Mouse (Mus musculus) hindbrain, embryonic 14.5 days (tissue): Measurements from ENCODE around the gene Adam4. TPM values are rescaled to one million over a fixed set of nuclear protein-coding genes. Genes with fewer than 3 reads are reported as not detected.
"Not testable (repeated sequence)": the region's sequence is repeated elsewhere in the genome, so short reads cannot be mapped to it uniquely, and the experiment has no call there.

Experiments used
- ATAC-seq: fragments of 200-750 bp; cut with Nextera tagmentation; 2 replicates; pipeline ENCODE4 v1.8.0; 2017; ENCODE audit warnings: moderate number of reproducible peaks, mild to moderate bottlenecking, moderate TSS enrichment, moderate library complexity; ENCODE audit not compliant: low FRiP score
- DNase-seq: peaks from one replicate; pipeline ENCODE4 v3.0.0-alpha.2; 2015; ENCODE audit warnings: low spot score
- H3K27ac ChIP-seq: fragments of 300-500 bp; sonication (generic); 2 replicates; pipeline ENCODE4 v1.5.1; 2014; ENCODE audit warnings: mild to moderate bottlenecking, moderate library complexity
- H3K27me3 ChIP-seq: fragments of 300-500 bp; sonication (generic); 2 replicates; pipeline ENCODE4 v1.6.1; 2014; ENCODE audit warnings: mild to moderate bottlenecking, low read length, mixed read lengths; ENCODE audit not compliant: control insufficient read depth, insufficient read depth
- H3K36me3 ChIP-seq: fragments of 300-500 bp; sonication (generic); replicated peaks from 2 replicates; pipeline ENCODE4 v1.6.1; 2014; ENCODE audit not compliant: control insufficient read depth, insufficient read depth
- H3K4me1 ChIP-seq: fragments of 300-500 bp; sonication (generic); replicated peaks from 2 replicates; pipeline ENCODE4 v1.6.1; 2014; ENCODE audit warnings: antibody characterized with exemption, low read length, mixed read lengths; ENCODE audit not compliant: control insufficient read depth, insufficient read depth
- H3K4me2 ChIP-seq: fragments of 300-500 bp; sonication (generic); replicated peaks from 2 replicates; pipeline ENCODE4 v1.6.1; 2014; ENCODE audit warnings: mild to moderate bottlenecking, moderate library complexity
- H3K4me3 ChIP-seq: fragments of 300-500 bp; sonication (generic); replicated peaks from 2 replicates; pipeline ENCODE4 v1.5.1; 2014; ENCODE audit warnings: mild to moderate bottlenecking, low read length
- H3K9ac ChIP-seq: fragments of 300-500 bp; sonication (generic); 2 replicates; pipeline ENCODE4 v1.6.1; 2014
- H3K9me3 ChIP-seq: fragments of 300-500 bp; sonication (generic); 2 replicates; pipeline ENCODE4 v1.6.1; 2016; ENCODE audit warnings: low read length; ENCODE audit not compliant: control insufficient read depth
- WGBS: fragments of 180-500 bp; shearing (Covaris S2); extraction: QIAGEN DNeasy Blood & Tissue Kit; methylation state at CpG from one replicate; pipeline ENCODE4 v1.1.7; 2014; 5-methylcytosine and 5-hydroxymethylcytosine counted together
- polyA plus RNA-seq: library from polyadenylated mRNA; unstranded; fragments of >200 nt; fragmentation: Nextera tagmentation; extraction: Ambion mirVana; gene quantifications from 2 replicates; pipeline ENCODE4 v1.2.1, GENCODE M21; 2014

The Adam4 gene
- 0.27 and 0.41 TPM in 2 replicates for polyA plus RNA-seq

- 97% methylated on average over 1 of the region's 1 CpGs for WGBS
- H3K4me1 ChIP-seq = no peaks in the 10 kb centered on the region
Observed at GRCm38 (mm10) chr12:81421846-81422245, at the start of gene Adam4. TSS of gene Adam4 (minus strand) at chr12:81421946.

GRCm38 (mm10) chr12:81459051-81459450, 37.3 kb upstream of the Adam4 start:
- not testable (repeated sequence) for H3K4me1 ChIP-seq, H3K4me3 ChIP-seq, ATAC-seq, H3K27ac ChIP-seq, H3K9ac ChIP-seq, H3K36me3 ChIP-seq, DNase-seq, H3K27me3 ChIP-seq, H3K4me2 ChIP-seq
- peaks cover 13% of the 10 kb centered on the region for H3K9me3 ChIP-seq
- 96% methylated on average over 7 of the region's 7 CpGs for WGBS

More at GRCm38 (mm10) chr12:81421846-81422245, at the start of gene Adam4:
- ATAC-seq = no peak
- H3K4me2 ChIP-seq = no peak within 1 kb of the TSS
- no peaks in the 10 kb centered on the region for H3K27me3 ChIP-seq
- H3K36me3 ChIP-seq = 0 out of 2 replicates have a peak, but pooled peaks cover 7% of the 10 kb centered on the region
- peaks cover 12% of the 10 kb centered on the region; the same call in 1 of the 2 replicates for H3K9me3 ChIP-seq
- no peak within 1 kb of the TSS for H3K27ac ChIP-seq
- no peak within 1 kb of the TSS for H3K9ac ChIP-seq
- DNase-seq = no peak
- no peak within 1 kb of the TSS for H3K4me3 ChIP-seq

DNA sequence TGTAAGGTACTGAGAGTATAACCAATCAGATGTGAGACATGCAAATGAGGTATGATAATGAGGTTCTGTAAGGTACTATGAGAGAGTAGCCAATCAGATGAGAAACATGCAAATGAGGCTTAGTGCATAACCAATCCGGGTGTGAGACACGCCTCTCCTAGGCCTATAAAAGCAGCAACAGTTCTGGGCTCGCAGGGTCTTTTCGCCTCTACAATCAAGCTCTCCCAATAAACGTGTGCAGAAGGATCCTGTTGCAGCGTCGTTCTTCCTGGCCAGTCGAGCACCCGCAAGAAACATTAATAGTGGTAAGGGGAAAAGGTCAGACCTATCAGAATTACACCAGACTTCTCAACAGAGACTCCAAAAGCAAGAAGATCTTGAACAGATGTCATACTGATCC, 17.2 kb upstream of the Adam4 start:
- H3K4me1 ChIP-seq, H3K4me3 ChIP-seq, H3K4me2 ChIP-seq, H3K9me3 ChIP-seq, ATAC-seq, DNase-seq, H3K27ac ChIP-seq, H3K9ac ChIP-seq, H3K27me3 ChIP-seq, H3K36me3 ChIP-seq: not testable (repeated sequence)
- WGBS = 97% methylated on average over 9 of the region's 9 CpGs

- H3K27me3 ChIP-seq, H3K4me3 ChIP-seq, H3K4me1 ChIP-seq, H3K36me3 ChIP-seq, ATAC-seq, H3K27ac ChIP-seq, H3K9ac ChIP-seq, H3K4me2 ChIP-seq, DNase-seq, H3K9me3 ChIP-seq: not testable (repeated sequence)
- WGBS = 99% methylated on average over 2 of the region's 2 CpGs
Observed at GRCm38 (mm10) chr12:81434778-81435177, 13.0 kb upstream of the Adam4 start.

DNA sequence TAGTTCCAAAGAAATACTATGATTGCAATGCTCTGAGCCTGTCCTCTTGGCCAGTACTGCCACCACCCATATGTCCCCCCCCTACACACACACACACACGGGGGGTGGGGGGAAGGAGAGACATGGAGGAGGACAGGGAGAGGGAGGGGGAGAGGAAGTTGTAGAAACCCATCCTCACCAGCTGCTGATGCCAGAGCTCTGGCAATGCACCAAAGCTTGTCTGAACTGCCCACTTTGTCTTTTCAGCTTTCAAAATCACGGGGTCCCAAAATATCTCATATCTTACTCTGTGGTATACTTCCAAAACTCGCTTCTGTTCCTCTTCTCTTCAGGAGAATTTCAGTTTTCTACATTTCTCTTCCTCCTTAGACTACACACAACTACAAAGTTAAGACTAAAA, 8.5 kb downstream of the Adam4 start:
- ATAC-seq (no peak), DNase-seq (no peak)
- H3K9ac ChIP-seq = no peak overlapping the region
- H3K27ac ChIP-seq = no peak overlapping the region
- no peak overlapping the region for H3K4me3 ChIP-seq
- no peak overlapping the region for H3K4me2 ChIP-seq
- no peaks in the 10 kb centered on the region for H3K9me3 ChIP-seq
- no peaks in the 10 kb centered on the region for H3K27me3 ChIP-seq
- H3K4me1 ChIP-seq = no peaks in the 10 kb centered on the region
- H3K36me3 ChIP-seq = no peaks in the 10 kb centered on the region
- 91% methylated on average over 3 of the region's 3 CpGs for WGBS

DNA sequence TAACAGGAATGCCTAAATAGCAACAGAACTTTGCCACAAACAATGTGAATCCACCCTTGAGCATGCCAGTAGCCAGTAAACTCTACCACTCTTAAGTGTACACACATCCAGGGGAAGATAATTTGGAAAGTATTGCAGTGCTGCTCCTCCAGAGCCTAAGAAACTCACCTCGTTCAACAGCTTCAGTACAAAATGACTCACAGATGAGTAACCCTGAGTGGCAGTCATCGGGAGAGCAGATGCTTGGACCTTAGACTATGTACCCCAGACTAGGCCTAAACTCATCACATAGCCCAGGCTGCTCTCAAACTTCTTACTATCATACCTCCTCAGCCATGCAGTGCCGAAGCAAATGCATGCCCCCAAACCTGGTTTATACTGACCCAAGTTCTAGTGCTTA, 12.8 kb downstream of the Adam4 start:
- Histone ChIP-seq H3K36me3 (no peaks in the 10 kb centered on the region), H3K27me3 (no peaks in the 10 kb centered on the region), H3K4me1 (no peaks in the 10 kb centered on the region), H3K4me3 (no peak overlapping the region), H3K9me3 (no peaks in the 10 kb centered on the region), H3K4me2 (no peak overlapping the region), H3K9ac (no peak overlapping the region), H3K27ac (no peak overlapping the region)
- no peak for DNase-seq
- 90% methylated on average over 3 of the region's 3 CpGs for WGBS
- ATAC-seq = no peak

DNA sequence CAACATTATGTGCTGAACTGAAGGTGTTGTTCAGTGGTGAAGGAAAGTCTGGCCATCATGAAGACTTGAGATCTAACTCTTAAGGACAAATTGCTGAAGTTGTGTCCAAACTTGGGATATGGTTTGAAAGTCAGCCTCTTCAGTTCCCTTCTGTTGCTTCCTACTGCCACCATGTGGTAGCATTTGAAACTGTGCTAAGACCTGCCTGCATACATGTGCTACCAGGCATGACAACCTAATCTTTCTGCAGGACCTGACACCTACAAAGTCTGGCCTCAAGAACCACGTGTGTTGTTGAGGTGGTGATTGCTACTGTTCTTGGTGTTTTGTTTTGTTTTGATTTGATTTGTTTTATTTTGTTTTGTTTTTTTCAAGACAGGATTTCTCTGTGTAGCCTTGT, 19.6 kb downstream of the Adam4 start:
- Histone ChIP-seq H3K27me3 (no peaks in the 10 kb centered on the region), H3K4me3 (no peak overlapping the region), H3K9me3 (no peaks in the 10 kb centered on the region), H3K4me2 (no peak overlapping the region), H3K4me1 (no peaks in the 10 kb centered on the region), H3K9ac (no peak overlapping the region), H3K36me3 (no peaks in the 10 kb centered on the region), H3K27ac (no peak overlapping the region)
- ATAC-seq (no peak), DNase-seq (peak; percentile 86)
- 26% methylated on average over 1 of the region's 1 CpGs for WGBS

DNA sequence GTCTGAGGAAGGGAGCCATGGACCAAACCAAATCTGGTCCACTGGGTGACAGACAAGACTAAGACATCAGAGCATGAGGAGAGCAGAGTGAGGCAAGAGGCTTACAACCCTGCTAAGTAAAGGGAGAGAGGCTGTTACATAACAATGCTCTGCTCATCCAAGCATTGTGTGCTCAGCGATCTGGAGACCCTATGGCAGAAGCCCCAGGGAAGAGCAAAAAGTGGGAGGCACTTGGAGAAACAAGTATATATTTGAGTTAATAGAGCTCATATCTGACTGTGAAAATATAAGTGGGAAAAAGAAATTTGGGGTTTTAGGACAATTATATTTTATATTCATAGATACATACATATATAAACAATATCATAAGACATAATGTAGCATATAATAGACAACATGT, 42.4 kb downstream of the Adam4 start, which contains the start of gene Gm4787:
Gene Gm4787 (minus strand): TSS at position 101 of the 400 bp plus-strand sequence.
- 58% methylated on average over 1 of the region's 1 CpGs for WGBS
- H3K36me3 ChIP-seq, H3K4me2 ChIP-seq, DNase-seq, H3K27ac ChIP-seq, H3K4me3 ChIP-seq, H3K4me1 ChIP-seq, H3K27me3 ChIP-seq, H3K9ac ChIP-seq, ATAC-seq, H3K9me3 ChIP-seq: not testable (repeated sequence)
